Mouse (Mus musculus): ENCODE results near the gene Dlk2.

Gene Dlk2

DNA sequence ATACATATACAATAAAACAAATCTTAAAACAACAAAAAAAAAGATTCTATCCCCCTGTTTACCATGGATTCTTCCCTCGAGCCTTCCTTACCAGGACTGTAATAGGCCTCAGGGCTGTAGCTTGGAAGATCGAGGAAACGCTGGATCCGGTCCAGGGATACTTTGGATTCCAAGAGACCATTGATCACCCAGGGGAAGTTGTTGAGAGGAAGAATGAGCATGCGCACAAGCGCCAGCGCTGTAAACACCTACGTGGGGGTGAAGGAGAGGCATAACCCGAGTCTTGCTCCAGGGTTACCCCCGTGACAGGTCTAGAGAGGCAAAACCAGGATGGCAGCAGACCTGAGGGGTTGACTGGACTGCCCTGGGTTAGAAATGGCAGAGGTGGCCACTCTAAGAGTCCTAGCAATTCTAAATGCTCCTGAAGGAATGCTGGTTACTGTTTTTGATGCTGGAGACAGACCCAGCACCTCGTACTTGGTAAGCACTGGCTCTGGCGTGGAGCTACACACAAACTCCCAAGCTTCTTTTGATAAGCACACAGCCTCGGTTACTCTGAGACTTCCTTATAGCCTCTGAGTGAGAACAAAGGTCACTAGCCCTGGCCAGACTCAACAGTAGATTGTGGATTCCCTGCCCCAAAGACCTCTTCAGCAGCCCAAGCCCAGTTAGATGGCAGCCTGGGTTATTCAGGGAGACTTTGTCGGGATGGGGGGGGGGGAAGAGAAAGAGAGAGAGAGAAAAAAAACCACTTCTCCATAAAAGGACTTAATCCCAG, 25.0 kb downstream of the Dlk2 start:
- DNase-seq (ENCODE audit: low spot score): no peak

DNA sequence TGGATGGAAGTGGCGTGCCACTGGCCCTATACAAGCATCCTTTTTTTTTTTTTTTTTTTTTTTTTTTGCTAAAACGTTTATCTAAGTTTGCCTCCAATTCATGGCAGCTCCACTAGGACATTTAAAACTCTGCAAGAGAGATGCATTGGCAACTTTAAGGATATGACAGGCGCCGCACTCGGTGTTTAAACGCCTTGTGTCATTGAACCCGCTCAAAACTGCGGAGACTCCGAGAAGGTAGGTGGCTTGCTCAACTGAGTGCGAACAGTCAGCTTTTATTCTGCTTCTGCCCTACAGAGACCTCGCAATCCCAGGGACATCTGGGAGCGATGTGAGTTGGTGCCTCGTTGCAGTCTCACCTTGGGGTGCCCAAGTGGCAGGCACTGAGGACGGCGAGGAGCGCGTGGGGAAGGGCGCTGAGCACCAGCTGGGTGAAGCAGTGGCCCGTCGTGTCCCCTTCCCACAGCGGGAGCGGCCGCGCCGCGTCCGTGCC, 30.2 kb downstream of the Dlk2 start:
- DNase-seq (ENCODE audit: low spot score): no peak

DNA sequence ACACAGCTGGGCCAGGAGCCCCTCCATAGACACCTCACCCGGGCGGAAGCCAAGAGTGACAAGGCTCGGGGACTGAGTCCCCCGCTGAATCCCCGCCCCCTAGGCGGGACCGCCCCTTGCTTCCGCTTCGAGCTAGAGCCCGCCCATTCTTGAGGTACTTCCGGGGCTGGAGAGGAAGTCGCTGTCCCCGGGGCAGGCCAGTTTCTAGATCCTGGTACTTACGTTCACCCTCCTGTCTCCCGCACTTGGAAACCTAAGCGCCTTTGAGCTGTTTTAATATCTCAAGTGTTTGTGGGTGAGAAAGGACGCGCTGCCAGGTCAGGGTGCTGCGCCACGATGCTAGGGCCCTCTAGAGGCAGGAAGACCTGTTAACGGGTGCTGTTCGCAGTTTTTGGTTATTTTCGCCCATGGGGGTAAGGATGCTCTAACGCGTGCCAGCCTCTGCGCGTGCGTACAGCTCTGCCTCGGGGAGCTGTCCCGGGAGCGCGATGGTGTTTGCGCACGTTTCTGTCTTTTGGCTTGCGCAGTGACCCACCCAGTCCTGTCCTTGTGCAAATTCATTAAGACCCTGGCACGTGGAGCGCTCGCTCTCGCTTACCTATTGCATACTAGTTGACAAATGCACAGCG, 30.8 kb downstream of the Dlk2 start, which contains the start of gene Abcc10:
Gene Abcc10 (minus strand): TSS at position 447 of the 629 bp plus-strand sequence.
- peak; percentile 96 for DNase-seq (ENCODE audit: low spot score)

DNA sequence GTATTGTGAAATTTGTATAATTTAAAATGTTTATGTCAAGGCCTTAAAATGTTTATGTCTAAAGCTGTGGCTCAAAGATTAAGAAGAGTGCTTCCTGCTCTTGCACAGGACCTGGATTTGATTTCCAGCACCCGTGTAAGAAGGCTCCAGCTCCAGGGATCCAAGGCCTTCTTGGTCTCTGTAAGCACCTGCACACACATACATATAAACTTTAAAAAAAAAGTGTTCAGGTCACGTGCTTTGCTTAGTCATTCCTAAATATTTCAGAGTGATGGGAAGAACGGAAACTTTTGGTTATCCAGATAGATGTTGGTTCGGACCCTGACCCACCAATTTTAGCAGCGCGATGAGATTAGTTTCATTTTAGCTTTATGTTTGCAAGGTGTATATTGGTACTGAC, 31.5 kb downstream of the Dlk2 start:
- no peak for DNase-seq (ENCODE audit: low spot score)

DNA sequence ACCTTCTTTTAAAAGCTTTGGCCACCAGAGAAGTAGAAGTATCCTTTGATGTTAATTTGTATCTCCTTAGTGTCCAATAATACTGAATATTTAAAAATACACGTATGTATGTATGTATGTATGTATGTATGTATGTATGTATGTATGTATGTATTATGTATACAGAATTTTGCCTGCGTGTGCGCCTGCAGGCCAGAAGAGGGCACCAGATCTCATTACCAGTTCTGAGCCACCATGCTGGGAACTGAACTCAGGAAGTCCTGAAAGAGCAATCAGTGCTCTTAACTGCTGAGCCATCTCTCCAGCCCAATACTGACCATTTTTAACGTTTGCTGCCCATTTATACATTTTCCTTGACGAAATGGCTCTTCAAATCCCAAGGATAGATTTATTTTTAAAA, 39.3 kb downstream of the Dlk2 start:
- no peak for DNase-seq (ENCODE audit: low spot score)

DNA sequence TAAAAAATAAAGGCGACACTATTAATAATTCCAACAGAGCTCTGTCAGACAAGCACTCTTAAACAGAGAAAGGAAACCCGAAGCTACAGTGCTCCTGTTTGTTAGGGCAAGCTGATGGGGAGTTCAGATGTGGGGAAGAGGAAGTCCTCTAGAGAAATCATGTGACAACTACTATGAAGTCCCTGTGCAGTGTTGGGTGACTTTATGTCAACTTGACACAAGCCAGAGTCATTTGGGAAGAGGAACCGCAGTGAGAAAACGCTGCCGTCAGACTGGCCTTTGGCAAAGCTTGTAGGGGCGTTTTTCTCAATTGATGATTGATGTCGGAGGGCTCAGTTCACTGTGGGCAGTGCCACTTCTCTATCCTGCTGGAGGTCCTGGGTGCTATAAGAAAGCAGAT, 44.0 kb downstream of the Dlk2 start:
- no peak for DNase-seq (ENCODE audit: low spot score)

DNA sequence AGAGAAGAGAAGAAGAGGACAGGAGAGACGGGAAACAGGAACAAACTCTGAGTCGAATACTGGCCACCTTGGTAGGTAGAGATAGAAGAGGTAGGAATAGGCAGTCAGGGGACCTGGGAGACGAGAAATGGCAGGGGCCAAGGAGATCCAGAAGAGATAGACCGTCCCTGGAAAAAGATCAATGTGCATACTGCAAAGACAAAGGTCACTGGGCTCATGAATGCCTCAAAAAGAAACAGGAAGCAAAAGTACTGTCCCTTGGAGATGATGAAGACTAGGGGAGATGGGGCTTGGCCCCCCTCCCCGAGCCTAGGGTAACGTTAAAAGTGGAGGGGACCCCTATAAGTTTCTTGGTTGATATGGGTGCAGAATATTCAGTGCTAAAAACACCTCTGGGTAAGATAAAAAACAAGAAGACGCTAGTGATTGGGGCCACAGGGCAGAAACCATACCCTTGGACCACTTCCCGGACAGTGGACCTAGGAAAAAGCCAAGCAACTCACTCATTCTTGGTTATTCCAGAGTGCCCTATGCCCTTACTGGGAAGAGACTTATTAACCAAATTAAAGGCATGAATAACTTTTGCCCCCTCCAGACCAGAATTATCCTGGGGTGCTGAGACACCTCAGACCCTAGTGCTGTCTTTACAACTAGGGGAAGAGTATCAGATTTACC, 53.9 kb downstream of the Dlk2 start:
- no peak for DNase-seq (ENCODE audit: low spot score)

Measured in urinary bladder, postnatal 14 days (tissue).